Mouse (Mus musculus) kidney, adult 2 months (tissue): ENCODE measurements around the gene Vill.

ENCODE experiments used
- CTCF ChIP-seq: fragments of 200-500 bp; conservative IDR thresholded peaks from 2 replicates; pipeline ENCODE4 v1.5.1; 2011; ENCODE audit warnings: low read depth, mild to moderate bottlenecking, control low read depth, low read length, moderate library complexity, mixed read lengths; ENCODE audit not compliant: insufficient read depth, insufficient read length
- POLR2A ChIP-seq: fragments of 200-500 bp; IDR thresholded peaks from one replicate; pipeline ENCODE4 v1.6.1; 2011; ENCODE audit warnings: low read depth, low read length, control low read depth

DNA sequence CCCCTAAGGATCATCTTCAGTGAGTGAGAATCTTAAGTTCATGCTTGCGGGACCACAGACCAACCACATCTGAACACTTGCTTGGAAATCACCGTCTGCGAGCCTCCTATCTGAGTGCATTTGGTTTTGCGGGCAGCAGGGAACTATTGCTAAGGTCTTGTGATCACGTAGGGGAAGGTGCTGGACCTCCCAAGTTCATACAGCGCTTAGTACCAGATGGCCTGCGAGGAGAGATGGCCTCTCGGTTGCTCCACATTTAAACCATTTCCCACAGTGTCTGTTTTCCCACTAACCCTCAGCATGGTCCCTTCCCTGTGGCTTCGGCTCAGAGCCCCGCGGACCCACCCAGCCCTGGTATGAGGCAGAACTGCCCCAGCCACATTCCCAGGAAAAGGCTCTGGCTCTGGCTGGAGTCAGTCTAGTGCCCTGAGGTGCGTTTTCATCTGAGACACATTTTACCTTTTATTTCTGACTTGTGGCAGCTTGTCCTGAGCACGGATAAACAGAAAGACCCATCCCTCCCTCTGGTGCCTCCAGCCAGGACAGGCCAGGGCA lies 42.3 kb upstream of the Vill start:
- TF ChIP-seq POLR2A = no peak
- no peak for TF ChIP-seq CTCF
